Mouse (Mus musculus) hematopoietic stem cell, adult 5-6 weeks (primary cell): ENCODE data around the gene Syce1l. TPM values are rescaled to one million over a fixed set of nuclear protein-coding genes. Genes with fewer than 3 reads are reported as not detected.

ENCODE experiments used
- ATAC-seq, 2 experiments: fragments of 125-278 bp in 1 of 2; replicated peaks in 1 of 2; 2 replicates each; pipeline ENCODE4 v1.8.0; 2016 to 2017; ENCODE audit warnings: inconsistent platforms in 2 of 2, mild to moderate bottlenecking in 2 of 2, moderate number of reproducible peaks in 2 of 2, low read depth in 1 of 2, moderate TSS enrichment in 1 of 2; ENCODE audit not compliant: low FRiP score in 2 of 2, poor library complexity in 2 of 2, severe bottlenecking in 2 of 2, insufficient read depth in 1 of 2, low TSS enrichment in 1 of 2
- total RNA-seq: library from RNA; stranded (forward); fragments of 172-1452, 232-1000 nt; gene quantifications from 2 replicates; pipeline ENCODE4 v1.2.3, GENCODE M21; 2017

Gene Syce1l
- total RNA-seq, result not detected in 2 replicates

GRCm38 (mm10) chr8:113642926-113643325, at the start of gene Syce1l:
Gene Syce1l (plus strand): TSS chr8:113643213.
- ATAC-seq, result no peak

DNA sequence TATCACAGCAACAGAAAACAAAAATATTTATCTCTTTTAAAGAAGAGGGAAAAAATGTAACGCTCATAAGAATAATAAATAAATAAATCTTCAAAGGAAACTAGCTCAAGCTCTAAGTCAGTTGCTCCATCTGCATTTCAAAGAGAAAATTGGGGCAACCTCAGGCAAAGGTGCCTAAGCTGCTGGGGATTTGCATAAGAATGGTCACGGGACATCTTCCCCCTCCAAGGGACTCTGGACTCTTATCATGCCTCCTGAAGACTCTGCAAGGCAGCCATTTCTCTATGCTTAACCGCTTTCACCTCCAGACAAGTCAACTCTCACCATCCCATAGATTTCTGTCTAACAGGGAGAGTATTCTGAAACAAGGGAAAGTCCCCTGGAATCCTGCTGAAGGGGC, 44.6 kb upstream of the Syce1l start:
- ATAC-seq, result no peak

- ATAC-seq, result no peak
These were observed 10.4 kb upstream of the Syce1l start for GRCm38 (mm10) chr8:113632634-113633033.

- no peak for ATAC-seq
These were observed 8.9 kb upstream of the Syce1l start for GRCm38 (mm10) chr8:113634161-113634560.

GRCm38 (mm10) chr8:113634670-113635591, 8.1 kb upstream of the Syce1l start, which contains the start of gene Mon1b:
Gene Mon1b (plus strand): TSS chr8:113635587.
- peak; percentile 84 to 85 for ATAC-seq

GRCm38 (mm10) chr8:113635592-113636279, 7.3 kb upstream of the Syce1l start:
- peak; percentile 58 to 71 for ATAC-seq

DNA sequence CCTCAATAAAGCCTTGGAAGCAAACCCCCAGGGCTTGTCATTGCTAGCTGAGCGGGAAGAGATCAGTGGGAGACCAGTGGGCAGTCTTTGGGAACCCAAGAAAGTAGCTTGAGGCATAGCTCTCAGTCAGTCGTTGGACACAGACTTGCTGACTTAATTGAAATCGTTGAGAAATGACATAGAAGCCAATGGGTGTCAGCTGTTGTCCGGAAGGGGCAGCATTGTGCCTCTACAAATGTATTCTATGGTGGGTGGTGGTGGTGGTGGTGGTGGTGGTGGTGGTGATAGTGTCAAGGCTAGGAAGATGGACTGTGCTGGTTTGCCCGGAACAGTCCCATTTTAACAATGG, 6.8 kb upstream of the Syce1l start:
- ATAC-seq, result no peak

DNA sequence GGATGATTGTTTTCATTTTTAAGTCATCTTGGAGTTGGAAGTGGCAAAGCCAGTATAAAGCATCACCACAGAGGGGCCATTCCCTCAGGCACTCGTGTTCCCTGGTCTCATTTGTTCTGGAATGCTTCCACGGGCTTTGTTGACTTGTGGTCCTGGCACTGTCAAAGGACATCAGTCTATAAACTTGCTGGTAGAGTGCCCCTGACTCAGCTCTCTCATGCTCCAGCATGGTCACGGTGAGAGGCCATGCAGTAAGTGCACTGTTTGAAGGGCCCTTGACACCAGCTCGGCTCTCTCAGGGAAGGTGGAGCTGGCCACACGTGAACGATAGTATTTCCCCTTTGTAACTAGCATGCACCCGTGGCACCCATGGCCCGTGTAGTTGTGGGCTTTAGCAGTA, 2.7 kb upstream of the Syce1l start:
- ATAC-seq, result no peak

- ATAC-seq, result no peak
These were observed 632 bp downstream of the Syce1l start for GRCm38 (mm10) chr8:113643479-113644210.

DNA sequence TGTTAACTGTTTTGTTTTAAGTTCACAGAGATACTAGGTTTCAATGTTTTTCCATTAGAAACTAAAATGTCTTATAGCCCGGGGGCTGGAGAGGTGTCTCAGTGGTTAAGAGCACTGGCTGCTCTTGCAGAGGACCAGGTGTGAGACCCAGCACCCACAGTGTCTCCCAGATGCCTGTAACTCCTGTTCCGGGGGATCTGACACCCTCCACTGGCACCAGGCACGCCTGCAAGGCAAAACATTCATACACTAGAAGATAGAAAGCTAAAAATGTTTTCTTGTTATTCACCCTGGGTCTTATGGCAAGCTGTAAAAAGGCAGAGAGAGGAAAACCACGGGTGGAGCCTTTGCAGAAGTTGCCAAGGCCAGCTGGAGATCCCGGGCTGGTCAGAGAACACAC, 2.2 kb downstream of the Syce1l start:
- no peak for ATAC-seq

GRCm38 (mm10) chr8:113652450-113652849, 9.4 kb downstream of the Syce1l start:
- ATAC-seq, result no peak

GRCm38 (mm10) chr8:113653151-113653550, 10.1 kb downstream of the Syce1l start:
- ATAC-seq, result no peak

- ATAC-seq, result peak; percentile 96 to 97
These were observed 13.1 kb downstream of the Syce1l start for GRCm38 (mm10) chr8:113656154-113656553.

DNA sequence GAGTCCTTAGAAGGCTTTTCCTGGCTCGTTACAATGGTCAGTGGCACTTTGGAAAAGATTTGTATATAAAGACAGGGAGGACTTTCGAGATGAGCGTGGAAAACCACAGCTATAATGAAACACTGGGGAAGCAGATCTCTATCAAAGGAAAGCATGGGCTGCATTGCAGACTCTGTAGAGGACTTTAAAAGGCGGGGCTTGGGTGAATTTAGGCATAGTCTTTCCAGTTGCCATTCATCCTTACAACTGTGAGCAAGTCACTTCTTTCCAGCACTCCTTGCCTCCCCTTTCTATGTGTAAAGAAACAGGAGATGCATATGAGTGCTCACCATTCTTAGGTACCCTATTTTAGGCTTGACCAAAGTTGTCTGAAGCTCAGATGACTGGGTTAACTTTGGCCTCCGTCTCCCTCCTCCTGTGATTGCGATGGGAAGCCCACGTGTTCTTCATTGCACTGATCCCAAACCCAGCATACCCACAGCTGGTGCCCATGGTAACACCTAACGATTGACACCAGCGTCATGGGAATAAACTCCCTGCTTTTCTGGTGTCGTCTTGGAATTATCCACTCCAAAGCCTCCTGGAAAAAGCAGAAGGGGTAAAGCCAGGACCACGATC, 13.8 kb downstream of the Syce1l start:
- no peak for ATAC-seq

DNA sequence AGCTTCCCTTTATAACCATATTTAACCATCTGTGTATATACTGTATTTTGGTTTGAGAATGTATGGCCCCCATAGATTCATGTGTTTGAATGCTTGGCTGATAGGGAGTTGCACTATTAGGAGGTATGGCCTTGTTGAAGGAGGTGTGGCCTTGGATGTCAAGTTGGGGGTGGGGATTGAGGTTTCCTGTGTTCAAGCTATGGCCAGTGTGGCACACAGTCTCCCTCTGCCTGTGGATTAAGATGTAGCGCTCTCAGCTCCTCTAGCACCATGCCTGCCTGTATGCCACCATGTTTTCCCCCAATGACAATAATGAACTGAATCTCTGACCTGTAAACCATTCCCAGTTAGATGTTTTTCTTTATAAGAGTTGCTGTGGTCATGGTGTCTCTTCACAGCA, 17.1 kb downstream of the Syce1l start:
- no peak for ATAC-seq

- ATAC-seq, result peak; percentile 92 to 93
These were observed 21.5 kb downstream of the Syce1l start for GRCm38 (mm10) chr8:113664544-113664943.

DNA sequence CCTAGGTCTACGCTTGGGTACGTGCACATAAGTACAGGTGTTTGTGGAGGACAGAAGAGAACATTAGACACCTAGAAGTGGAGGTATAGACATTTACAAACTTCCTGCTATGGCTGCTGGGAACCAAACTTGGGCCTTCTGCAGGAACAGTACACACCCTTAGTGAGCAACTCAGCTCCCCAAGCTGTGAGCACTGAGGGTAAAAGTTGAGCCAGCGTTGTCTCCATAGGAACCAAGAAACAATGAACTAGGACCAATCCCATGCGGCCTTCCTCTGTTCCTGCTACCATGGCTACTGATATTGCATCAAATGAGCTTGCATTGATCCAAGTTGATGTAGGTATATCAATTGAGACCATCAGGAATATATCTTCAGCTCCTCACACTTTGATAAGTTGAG, 22.0 kb downstream of the Syce1l start:
- ATAC-seq, result no peak
